Mouse (Mus musculus): ENCODE measurements around the gene Gpbar1.
"Not testable (repeated sequence)": the region's sequence is repeated elsewhere in the genome, so short reads cannot be mapped to it uniquely, and the experiment has no call there.

Gpbar1 gene

DNA sequence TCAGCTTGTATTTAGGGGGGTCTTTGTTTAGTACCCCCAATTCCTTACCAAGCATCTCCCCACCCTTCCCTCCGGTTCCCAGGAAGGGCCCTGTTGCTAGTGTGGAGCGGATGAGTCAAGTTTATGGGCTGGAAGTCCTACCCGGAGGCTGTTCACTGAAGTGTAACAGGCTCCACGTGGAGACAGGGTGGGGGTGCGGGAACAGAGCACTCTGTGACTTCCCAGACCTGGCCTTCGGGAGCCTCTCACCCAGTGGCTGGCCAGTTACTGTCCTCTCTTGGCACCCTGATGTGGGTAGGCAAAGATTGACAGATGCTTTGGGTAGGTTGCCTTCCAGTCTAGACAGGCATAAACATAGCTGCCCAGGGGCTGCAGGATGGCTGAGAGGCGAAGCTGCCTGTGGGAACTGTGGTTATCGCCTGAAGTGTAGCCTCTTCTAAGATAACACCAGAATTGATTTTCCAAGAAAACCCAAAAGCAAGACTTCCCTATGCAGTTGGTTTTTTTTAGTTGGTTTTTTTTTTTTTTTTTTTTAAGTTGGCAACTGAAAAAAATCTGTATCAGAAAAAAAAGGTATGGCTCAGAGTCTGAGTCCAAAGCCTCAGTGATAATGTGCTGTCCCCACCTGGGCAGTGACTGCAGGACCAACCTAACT is 340 bp upstream of the Gpbar1 start:
- no peak for DNase-seq (ENCODE audit: low spot score in 2 of 2)

DNA sequence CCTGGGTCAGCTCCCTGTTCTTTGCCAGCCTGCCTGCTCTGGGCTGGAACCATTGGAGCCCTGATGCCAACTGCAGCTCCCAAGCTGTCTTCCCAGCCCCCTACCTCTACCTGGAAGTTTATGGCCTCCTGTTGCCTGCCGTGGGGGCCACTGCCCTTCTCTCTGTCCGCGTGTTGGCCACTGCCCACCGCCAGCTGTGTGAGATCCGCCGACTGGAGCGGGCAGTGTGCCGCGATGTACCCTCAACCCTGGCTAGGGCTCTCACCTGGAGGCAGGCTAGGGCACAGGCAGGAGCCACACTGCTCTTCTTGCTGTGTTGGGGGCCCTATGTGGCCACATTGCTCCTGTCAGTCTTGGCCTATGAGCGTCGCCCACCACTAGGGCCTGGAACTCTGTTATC is 638 bp downstream of the Gpbar1 start:
- no peak for DNase-seq (ENCODE audit: low spot score in 2 of 2)

- no peak for DNase-seq (ENCODE audit: low spot score in 2 of 2)
These were observed 2.4 kb downstream of the Gpbar1 start for GRCm38 (mm10) chr1:74280591-74281325.

DNA sequence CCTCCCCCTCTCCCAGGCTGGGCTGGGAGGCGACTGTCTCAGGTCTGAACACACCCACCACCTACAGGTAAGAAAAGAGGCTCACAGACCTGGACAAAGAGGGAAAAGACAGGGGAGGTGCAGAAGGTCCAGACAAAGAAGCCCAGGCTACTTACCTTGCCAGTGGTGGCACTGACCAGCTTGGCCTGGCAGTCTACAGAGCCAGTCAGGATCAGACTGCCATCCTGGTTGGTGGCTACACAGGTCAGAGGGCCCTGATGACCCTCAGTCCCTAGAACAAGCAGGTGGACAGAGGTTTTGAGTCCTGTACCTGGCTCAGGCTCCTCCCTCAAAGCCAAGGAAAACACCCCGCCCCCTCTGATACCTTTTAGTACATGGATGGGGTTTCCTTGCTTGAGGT is 3.0 kb downstream of the Gpbar1 start:
- no peak for DNase-seq (ENCODE audit: low spot score in 2 of 2)

DNA sequence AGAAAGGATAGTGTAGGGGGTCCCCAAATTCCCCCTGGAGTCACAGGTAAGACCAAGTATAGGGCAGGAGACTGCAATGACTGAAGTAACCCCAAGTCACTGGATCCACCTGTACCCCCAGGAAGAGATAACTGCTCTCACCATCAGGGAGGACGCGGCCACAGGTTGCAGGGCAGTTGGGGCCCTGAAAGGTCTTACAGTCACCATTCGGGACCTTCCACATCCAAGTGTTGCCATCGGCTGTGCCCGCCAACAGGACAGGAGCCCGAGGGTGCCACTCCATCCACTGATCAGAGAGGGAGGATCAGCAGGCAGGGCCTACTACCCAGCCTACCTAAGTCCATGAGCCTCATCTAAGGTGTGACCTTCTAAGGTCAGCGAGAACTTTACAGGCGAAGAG is 3.5 kb downstream of the Gpbar1 start:
- DNase-seq (ENCODE audit: low spot score in 2 of 2): no peak

DNA sequence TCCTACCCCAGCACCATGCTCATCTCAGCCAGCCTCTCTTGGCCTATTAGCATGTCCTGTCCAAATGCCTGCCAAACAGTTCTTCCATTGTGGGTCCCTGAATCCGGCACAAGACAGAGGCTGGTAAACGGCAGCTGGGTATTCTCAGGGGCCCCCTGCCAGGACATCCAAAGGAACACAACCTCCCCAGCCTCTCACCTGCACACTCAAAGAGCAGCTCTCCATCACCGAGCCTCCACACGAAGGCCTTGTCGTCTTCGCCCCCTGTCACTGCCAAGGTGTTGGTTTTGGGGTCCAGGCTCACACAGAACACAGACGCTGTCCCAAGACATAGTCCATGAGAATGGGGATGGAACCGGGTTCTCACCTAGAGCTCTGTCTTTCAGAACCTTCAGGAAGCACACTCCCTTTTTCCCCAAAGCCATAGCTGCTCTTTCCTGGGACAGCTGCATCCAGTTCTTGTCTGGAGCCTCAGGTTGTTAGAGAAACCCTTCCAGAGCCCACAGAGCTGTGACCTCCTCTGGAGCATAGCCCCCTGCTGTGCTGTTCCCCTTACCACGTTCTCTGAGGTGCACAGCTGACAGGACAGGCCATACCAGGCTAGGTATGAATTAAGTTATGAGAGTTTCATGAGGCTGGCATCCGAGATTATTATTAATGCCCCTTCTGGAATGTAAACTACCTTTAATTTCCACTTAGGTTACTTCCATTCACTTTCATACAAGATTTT is 4.7 kb downstream of the Gpbar1 start:
- DNase-seq (ENCODE audit: low spot score in 2 of 2): no peak

GRCm38 (mm10) chr1:74283686-74284463 is 5.5 kb downstream of the Gpbar1 start:
- peak; percentile 28 to 41 for DNase-seq (ENCODE audit: low spot score in 2 of 2)

DNA sequence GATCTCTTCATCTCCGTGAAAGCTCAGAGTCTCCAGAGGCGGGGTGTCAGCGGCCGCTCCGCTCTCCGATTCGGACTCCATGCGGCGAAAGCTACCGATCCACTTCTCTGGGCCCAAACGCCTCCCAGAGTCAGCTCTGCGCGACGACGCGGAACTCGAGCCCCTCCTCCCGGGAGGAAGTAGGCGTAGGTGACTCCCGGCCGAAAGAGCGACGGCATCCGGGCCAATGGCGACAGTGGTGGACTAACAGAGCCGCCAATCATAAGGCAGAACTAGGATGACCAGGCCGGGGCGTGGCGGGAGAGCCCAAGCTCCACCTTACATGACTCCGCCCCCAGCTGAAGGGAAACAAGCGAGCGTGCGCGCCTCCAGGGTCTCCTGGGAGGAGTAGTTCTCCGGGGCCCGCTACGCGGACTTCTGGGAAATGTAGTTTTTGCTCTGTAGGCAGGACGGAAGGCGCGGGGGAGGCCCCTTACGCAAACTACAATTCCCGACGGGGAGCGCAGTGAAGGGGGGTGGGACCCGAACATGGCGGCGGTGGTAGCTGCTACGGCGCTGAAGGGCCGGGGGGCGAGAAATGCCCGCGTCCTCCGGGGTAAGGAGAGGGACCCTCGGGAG is 6.3 kb downstream of the Gpbar1 start, which contains the start of the genes Aamp and Pnkd:
TSS of gene Aamp (minus strand) at position 196 of the 618 bp plus-strand sequence.
TSS of gene Pnkd (plus strand) at position 388 of the 618 bp plus-strand sequence.
- peak; percentile 100 for DNase-seq (ENCODE audit: low spot score in 2 of 2)

DNA sequence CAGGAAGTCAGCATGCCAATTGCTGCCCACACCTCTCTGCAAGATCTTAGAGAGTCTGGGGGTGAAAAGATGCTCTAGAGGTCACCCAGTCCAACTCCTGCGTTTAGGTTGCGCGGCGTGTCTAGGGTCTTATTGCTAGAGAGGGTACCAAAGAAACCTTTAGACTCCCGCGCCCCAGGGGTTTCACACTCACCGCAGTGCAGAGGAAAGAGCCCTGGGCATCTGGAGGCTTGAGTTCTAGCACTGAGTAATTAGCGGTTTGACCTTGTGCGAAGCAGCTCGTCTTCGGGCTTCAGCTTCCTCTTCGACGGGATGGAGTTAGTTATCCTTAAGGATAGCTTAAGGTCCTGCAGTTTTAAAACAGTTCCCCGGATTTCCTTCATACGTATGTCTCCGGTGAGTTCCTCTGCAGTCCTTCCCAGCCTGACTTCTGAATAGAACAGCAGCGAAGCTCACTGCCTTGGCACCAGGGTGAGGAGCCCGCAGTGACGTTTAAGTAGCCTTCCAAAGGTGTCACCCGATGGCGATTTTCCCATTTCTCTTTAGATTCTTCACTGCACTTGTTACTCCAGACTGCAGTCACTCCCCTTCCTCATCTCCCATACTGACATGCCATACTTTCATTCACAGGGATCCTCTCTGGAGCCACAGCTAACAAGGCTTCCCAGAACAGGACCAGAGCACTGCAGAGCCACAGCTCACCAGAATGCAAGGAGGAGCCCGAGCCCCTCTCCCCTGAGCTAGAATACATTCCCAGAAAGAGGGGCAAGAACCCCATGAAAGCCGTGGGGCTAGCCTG is 7.1 kb downstream of the Gpbar1 start:
- DNase-seq (ENCODE audit: low spot score in 2 of 2): no peak

- DNase-seq (ENCODE audit: low spot score in 2 of 2): not testable (repeated sequence)
These were observed 8.7 kb downstream of the Gpbar1 start for GRCm38 (mm10) chr1:74286869-74287607.

- no peak for DNase-seq (ENCODE audit: low spot score in 2 of 2)
These were observed 10.0 kb downstream of the Gpbar1 start for GRCm38 (mm10) chr1:74288327-74288726.

GRCm38 (mm10) chr1:74289248-74289647 is 10.9 kb downstream of the Gpbar1 start:
- DNase-seq (ENCODE audit: low spot score in 2 of 2): no peak

- no peak for DNase-seq (ENCODE audit: low spot score in 2 of 2)
These were observed 11.4 kb downstream of the Gpbar1 start for GRCm38 (mm10) chr1:74289740-74290139.

GRCm38 (mm10) chr1:74290141-74290540 is 11.8 kb downstream of the Gpbar1 start:
- no peak for DNase-seq (ENCODE audit: low spot score in 2 of 2)

DNA sequence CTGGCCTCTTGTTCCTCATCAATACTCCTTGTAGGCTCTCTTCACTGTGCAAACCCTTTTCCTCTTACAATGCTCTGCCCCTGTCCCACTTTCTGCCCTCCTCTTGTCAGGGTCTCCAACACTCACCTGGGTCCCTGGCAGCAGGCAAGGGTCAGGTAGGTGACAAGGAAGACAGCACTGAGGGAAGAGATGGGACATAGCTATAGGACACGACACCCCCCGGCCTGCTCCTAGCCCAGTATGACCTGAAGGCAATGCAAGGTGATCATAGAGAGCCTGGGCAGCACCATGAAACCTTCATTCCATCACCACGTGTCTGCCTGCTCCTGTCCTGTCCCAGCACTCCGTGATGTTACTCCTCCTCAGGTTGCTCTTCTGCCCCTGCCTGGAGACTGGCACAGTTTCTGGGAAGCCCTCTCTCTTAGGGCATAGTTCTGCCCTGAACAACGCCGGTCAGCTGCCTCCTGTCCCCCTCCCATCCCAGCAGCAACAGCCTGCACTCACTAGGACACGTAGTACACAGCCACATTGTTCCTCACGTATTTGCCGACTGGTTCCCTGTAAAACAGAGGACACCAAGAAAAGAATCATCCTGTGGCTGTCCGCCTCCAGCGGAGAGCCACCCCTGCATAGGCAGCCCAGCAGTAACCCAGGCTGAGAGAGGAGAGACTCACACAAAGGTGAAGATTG is 14.1 kb downstream of the Gpbar1 start:
- no peak for DNase-seq (ENCODE audit: low spot score in 2 of 2)

DNA sequence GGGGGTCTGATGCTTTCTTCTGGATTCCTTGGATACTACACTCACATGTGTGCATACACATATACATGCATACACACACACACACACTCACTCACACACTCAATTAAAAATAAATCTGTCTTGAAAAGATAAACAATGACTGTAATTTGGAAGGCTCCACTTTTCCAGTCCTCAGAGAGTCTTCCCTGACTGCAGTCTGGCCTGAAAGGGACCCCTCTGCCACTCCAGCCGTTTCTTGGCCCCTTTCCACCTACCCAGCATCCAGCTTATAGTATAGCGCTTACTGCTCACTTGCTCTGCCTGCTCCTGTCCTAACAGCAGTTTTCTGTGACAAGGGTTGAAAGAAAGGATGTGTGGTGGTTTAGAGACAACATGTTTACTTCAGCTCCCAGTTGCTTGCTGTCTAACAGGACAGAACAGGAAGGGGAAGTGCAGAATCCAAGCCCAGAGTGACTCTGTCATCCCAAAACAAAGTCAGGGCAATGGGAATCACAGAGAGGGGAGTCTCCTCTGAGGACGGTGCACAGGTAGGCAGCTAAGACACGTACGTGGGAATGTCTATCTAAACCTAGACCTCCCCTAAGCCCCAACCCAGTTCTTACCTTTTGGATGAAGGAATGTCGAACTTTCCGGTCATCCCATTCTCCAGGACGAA is 15.1 kb downstream of the Gpbar1 start:
- DNase-seq (ENCODE audit: low spot score in 2 of 2): no peak

DNA sequence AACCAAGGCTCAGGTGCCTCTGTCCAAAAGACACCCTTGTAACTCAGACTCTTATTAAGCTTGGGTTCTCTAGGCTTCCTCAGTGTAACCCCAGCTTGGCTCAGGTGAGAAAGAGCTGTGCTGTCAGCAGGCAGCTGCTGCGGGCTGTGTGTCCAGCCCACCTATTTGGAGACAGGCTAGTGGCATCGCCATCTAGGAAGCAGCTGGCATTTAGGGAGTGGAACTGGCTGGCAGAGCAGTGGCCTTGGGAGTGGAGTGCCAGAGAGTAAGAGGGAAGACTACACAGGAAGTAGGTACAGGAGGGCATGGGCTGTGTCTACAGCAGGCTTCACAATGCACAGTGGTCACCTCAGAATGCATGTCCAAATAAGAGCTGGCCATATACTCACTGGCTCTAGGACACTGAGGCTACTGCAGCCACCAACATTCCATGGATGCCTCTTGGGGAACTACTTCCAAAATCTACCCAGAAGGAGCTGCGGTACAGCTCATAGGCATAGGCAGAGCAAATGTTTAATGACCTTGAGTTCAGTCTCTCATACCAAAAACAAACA is 15.8 kb downstream of the Gpbar1 start:
- no peak for DNase-seq (ENCODE audit: low spot score in 2 of 2)

- no peak for DNase-seq (ENCODE audit: low spot score in 2 of 2)
These were observed 16.5 kb downstream of the Gpbar1 start for GRCm38 (mm10) chr1:74294733-74295455.

Data from natural killer cell, adult 2 months (primary cell).